Mouse (Mus musculus): ENCODE measurements around the gene Rad54l. TPM values are rescaled to one million over a fixed set of nuclear protein-coding genes. Genes with fewer than 3 reads are reported as not detected.

Gene Rad54l
- total and polyA plus RNA-seq, 3 experiments, result 22.8 to 53.3 (median 28.8) TPM

DNA sequence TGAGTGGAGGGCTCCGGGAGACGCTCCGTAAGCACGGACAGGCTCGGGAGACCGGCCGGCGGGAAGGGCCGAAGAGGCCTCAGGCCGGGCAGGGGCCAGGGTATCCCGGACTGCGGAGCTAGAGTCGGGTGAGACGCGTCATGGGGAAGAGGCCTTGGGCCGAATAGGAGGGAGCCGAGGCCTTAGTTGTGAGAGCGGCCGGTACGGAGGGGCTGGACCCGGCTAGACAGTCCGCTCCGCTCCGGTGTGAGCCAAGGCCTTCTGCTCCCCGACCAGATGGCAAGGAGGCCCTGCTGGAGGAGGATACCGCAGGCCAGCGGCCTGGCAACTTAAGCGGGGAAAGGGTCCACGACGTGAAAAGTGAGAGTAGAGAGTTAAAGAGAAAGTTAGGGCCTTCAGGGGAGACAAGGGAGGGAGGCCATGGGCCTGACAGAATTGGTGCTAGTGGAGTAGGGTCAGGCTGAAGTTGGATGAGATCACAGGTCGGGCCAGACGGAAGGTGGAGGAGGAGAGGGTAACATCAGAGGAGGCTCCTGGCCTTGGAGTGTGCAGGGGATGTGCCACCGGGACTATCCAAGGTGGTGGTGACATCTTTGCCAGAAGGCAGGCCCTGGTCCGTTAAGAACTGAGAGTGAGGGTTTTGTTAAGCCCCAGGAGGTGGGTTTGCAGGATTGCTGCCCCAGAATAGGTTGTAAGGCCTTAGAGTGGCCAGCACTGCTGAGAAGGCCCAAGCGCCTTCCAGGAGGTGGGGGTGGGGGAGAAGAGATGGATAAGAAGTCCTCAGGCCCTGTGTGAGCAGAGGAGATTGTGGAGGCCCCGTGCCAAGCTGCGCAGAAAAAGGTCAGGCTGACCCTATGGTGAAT, 46.9 kb downstream of the Rad54l start:
- Histone ChIP-seq H3K27me3 (replicated peaks) (no peaks in the 10 kb centered on the region), H3K27ac (ENCODE audit: insufficient read depth, low read depth) (peak overlapping the region; percentile 81), H3K9me3 (replicated peaks; ENCODE audit: low read length) (no peaks in the 10 kb centered on the region), H3K4me1 (ENCODE audit: control insufficient read depth in 1 of 2, insufficient read depth in 2 of 2) (peaks cover 2 to 15% of the 10 kb centered on the region in 2 experiments; a peak in 3 of 4 replicates), H3K9ac (ENCODE audit: insufficient read depth, low read depth) (peak overlapping the region; percentile 82), H3K4me3 (replicated peaks in 1 of 3; ENCODE audit: low read depth in 2 of 3, low read length in 2 of 3, poor library complexity in 1 of 3) (peak overlapping the region; percentile 52 to 94 (median 81)), H3K79me2 (replicated peaks; ENCODE audit: control insufficient read depth, extremely low read depth, insufficient read depth, poor library complexity, severe bottlenecking) (peaks cover 53% of the 10 kb centered on the region), H3K4me2 (ENCODE audit: insufficient read depth, low read depth, poor library complexity, severe bottlenecking) (peak overlapping the region; percentile 42), H3K36me3 (replicated peaks in 1 of 2; ENCODE audit: control insufficient read depth in 1 of 2, insufficient read depth in 1 of 2, low read length in 1 of 2) (peaks cover 12 to 34% of the 10 kb centered on the region in 2 experiments)
- DNase-seq (ENCODE audit: extremely low read depth), result peak; percentile 54
- in situ Hi-C loops (cut with MboI; ENCODE audit: low pct_ligation_motif_present, low pct_unique_long_range_greater_than_20kb, low sequenced_read_pairs) (no loop called here), dilution Hi-C loops (cut with MboI; ENCODE audit: extremely low pct_ligation_motif_present, extremely low pct_unique_long_range_greater_than_20kb, low sequenced_read_pairs) (no loop called here)
- no peak for TF ChIP-seq RAD21 (IDR thresholded peaks at IDR 0.05; ENCODE audit: low read depth, low read length)
- 0 out of 2 replicates have a peak, but pooled peaks have one; percentile 16 for TF ChIP-seq MAZ (IDR thresholded peaks at IDR 0.05; ENCODE audit: low read depth, low read length)
- TF ChIP-seq POLR2A (IDR thresholded peaks at IDR 0.05; ENCODE audit: low read depth, low read length), result no peak; the same call in 1 of the 2 replicates
- TF ChIP-seq NELFE (IDR thresholded peaks at IDR 0.05; ENCODE audit: low read depth, low read length), result peak; percentile 5; the same call in 1 of the 2 replicates
- no peak for TF ChIP-seq MAFK (IDR thresholded peaks at IDR 0.05; ENCODE audit: insufficient replicate concordance, low read length)
- TF ChIP-seq UBTF (IDR thresholded peaks at IDR 0.05; ENCODE audit: low read depth, low read length), result peak; percentile 84
- no peak for TF ChIP-seq GABPA (IDR thresholded peaks at IDR 0.05; ENCODE audit: insufficient replicate concordance, low read depth, low read length)
- TF ChIP-seq USF1 (IDR thresholded peaks at IDR 0.05; ENCODE audit: low read depth, low read length), result no peak

DNA sequence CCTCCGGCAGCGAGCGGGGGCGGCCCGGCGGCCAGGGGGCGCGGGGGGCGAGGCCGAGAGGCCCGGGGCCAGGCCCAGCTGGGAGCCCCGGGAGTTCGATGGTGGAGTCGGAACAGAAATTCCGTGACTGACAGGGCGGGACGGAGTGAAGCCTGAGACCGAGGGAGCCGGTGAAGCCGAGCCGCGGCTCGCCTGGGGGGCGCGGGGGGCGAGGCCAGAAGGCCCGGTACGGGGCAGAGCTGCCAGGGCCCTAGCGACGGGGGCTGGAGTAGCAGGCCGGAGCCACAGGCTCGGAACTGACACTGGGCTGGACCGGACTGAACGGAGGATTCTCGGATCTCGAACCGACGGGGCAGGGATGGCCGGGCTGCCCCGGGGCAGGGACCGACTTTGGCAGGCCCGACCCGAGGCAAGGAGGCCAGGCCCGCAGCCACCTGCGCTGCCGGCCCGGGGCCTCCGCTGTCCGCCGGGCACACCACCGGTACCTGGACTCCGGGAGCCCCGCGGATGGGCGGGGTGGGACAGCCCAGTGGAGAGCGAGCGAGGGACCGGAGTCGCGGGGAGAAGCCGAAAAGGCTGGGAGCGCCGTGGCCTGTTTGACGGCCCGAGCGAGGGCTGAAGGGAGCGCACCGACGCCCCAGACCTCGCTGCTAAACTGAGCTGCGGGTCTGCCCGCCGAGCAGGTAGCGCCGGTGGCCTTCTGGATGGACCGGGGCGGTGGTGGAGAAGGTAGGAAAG, 47.7 kb downstream of the Rad54l start:
- dilution Hi-C loops (cut with MboI; ENCODE audit: extremely low pct_ligation_motif_present, extremely low pct_unique_long_range_greater_than_20kb, low sequenced_read_pairs), result no loop called here
- DNase-seq (ENCODE audit: extremely low read depth), result peak; percentile 49
- no peak for TF ChIP-seq JUN (IDR thresholded peaks at IDR 0.05; ENCODE audit: insufficient read depth, low read depth, low read length)
- TF ChIP-seq MAFK (IDR thresholded peaks at IDR 0.05; ENCODE audit: insufficient replicate concordance, low read length), result no peak
- TF ChIP-seq JUND (conservative IDR thresholded peaks at IDR 0.05; ENCODE audit: low read depth, low read length), result no peak
- no peak for TF ChIP-seq KAT2A (IDR thresholded peaks at IDR 0.05; ENCODE audit: insufficient replicate concordance, low read length)
- TF ChIP-seq USF2 (conservative IDR thresholded peaks at IDR 0.05; ENCODE audit: low read depth, low read length), result no peak
- no peak for TF ChIP-seq NELFE (IDR thresholded peaks at IDR 0.05; ENCODE audit: low read depth, low read length)
- TF ChIP-seq GABPA (IDR thresholded peaks at IDR 0.05; ENCODE audit: insufficient replicate concordance, low read depth, low read length), result no peak
- no peak for TF ChIP-seq ZKSCAN1 (IDR thresholded peaks at IDR 0.05; ENCODE audit: borderline replicate concordance, low read depth, low read length)
- no peak for TF ChIP-seq CHD1 (IDR thresholded peaks at IDR 0.05; ENCODE audit: low read depth, low read length)
- no peak; the same call in 1 of the 2 replicates for TF ChIP-seq IRF4 (IDR thresholded peaks at IDR 0.05; ENCODE audit: low read depth, low read length)
- TF ChIP-seq TCF12 (IDR thresholded peaks at IDR 0.05; ENCODE audit: low read depth, low read length), result no peak
- no peak for TF ChIP-seq ELF1 (IDR thresholded peaks at IDR 0.05; ENCODE audit: low read depth, low read length)
- no peak for TF ChIP-seq PAX5 (IDR thresholded peaks at IDR 0.05; ENCODE audit: low read length)
- peak; percentile 98; the same call in 1 of the 2 replicates for TF ChIP-seq UBTF (IDR thresholded peaks at IDR 0.05; ENCODE audit: low read depth, low read length)
- TF ChIP-seq E2F4 (IDR thresholded peaks at IDR 0.05; ENCODE audit: insufficient replicate concordance, low read depth, low read length), result no peak
- TF ChIP-seq MXI1 (IDR thresholded peaks at IDR 0.05; ENCODE audit: low read depth, low read length), result peak; percentile 35; the same call in 1 of the 2 replicates
- TF ChIP-seq SMC3 (IDR thresholded peaks at IDR 0.05; ENCODE audit: low read depth, low read length), result no peak
- TF ChIP-seq RCOR1 (conservative IDR thresholded peaks at IDR 0.05; ENCODE audit: low read depth, low read length), result no peak
- TF ChIP-seq ZC3H11A (IDR thresholded peaks at IDR 0.05; ENCODE audit: low read depth, low read length), result no peak
- TF ChIP-seq CTCF (conservative IDR thresholded peaks at IDR 0.05 in 1 of 2, IDR thresholded peaks at IDR 0.05 in 1 of 2; ENCODE audit: low read depth in 2 of 2, low read length in 2 of 2), result peak in 1 of 2 experiments; percentile 24; a peak in 2 of 4 replicates
- no peak for TF ChIP-seq HCFC1 (IDR thresholded peaks at IDR 0.05; ENCODE audit: low read depth, low read length)
- 0 out of 2 replicates have a peak, but pooled peaks have one; percentile 2 for TF ChIP-seq POLR2AphosphoS2 (IDR thresholded peaks at IDR 0.05; ENCODE audit: low read depth, low read length)
- peak; percentile 67 for TF ChIP-seq SIN3A (IDR thresholded peaks at IDR 0.05; ENCODE audit: low read length)
- TF ChIP-seq POLR2A (IDR thresholded peaks at IDR 0.05; ENCODE audit: low read depth, low read length), result no peak

More for the DNA sequence above, 47.7 kb downstream of the Rad54l start:
- no peak overlapping the region for H3K4me2 ChIP-seq (ENCODE audit: insufficient read depth, low read depth, poor library complexity, severe bottlenecking)
- H3K36me3 ChIP-seq (replicated peaks in 1 of 2; ENCODE audit: control insufficient read depth in 1 of 2, insufficient read depth in 1 of 2, low read length in 1 of 2), result peaks cover 6 to 32% of the 10 kb centered on the region in 2 experiments
- in situ Hi-C loops (cut with MboI; ENCODE audit: low pct_ligation_motif_present, low pct_unique_long_range_greater_than_20kb, low sequenced_read_pairs), result no loop called here
- H3K4me3 ChIP-seq (replicated peaks in 1 of 3; ENCODE audit: low read depth in 2 of 3, low read length in 2 of 3, poor library complexity in 1 of 3), result peak overlapping the region; percentile 52 to 94 (median 81)
- peak overlapping the region; percentile 82 for H3K9ac ChIP-seq (ENCODE audit: insufficient read depth, low read depth)
- no peaks in the 10 kb centered on the region for H3K9me3 ChIP-seq (replicated peaks; ENCODE audit: low read length)
- H3K79me2 ChIP-seq (replicated peaks; ENCODE audit: control insufficient read depth, extremely low read depth, insufficient read depth, poor library complexity, severe bottlenecking), result peaks cover 61% of the 10 kb centered on the region
- peaks cover 2 to 15% of the 10 kb centered on the region in 2 experiments; a peak in 3 of 4 replicates for H3K4me1 ChIP-seq (ENCODE audit: control insufficient read depth in 1 of 2, insufficient read depth in 2 of 2)
- peak overlapping the region; percentile 81 for H3K27ac ChIP-seq (ENCODE audit: insufficient read depth, low read depth)
- no peaks in the 10 kb centered on the region for H3K27me3 ChIP-seq (replicated peaks)

All from CH12.LX (cell line).